Mouse (Mus musculus): ENCODE data around the gene Habp4. TPM values are rescaled to one million over a fixed set of nuclear protein-coding genes. Genes with fewer than 3 reads are reported as not detected.

Gene Habp4
- polyA plus RNA-seq, 1 experiment from 2014 or later, result 55.8 TPM

- no peak overlapping the region for H3K4me3 ChIP-seq (ENCODE audit: low read depth, low read length)
- 85% methylated on average over 2 of the region's 2 CpGs for WGBS
These were observed 43.1 kb downstream of the Habp4 start for GRCm38 (mm10) chr13:64204726-64205125.

GRCm38 (mm10) chr13:64205186-64205585 is 43.6 kb downstream of the Habp4 start:
- no peaks in the 10 kb centered on the region for H3K27me3 ChIP-seq (ENCODE audit: control insufficient read depth, insufficient read depth, low read length)
- ATAC-seq (ENCODE audit: low read depth), result 0 out of 2 replicates have a peak, but pooled peaks have one; percentile 24
- H3K9ac ChIP-seq (replicated peaks; ENCODE audit: low read depth, low read length), result no peak overlapping the region
- H3K4me1 ChIP-seq (ENCODE audit: control insufficient read depth, insufficient read depth, low read length), result no peaks in the 10 kb centered on the region
- H3K36me3 ChIP-seq (ENCODE audit: control insufficient read depth, insufficient read depth, low read length), result no peaks in the 10 kb centered on the region
- H3K27ac ChIP-seq (ENCODE audit: low read depth, low read length), result no peak overlapping the region
- 37% methylated on average over 2 of the region's 2 CpGs for WGBS
- H3K4me2 ChIP-seq (ENCODE audit: low read depth, low read length), result no peak overlapping the region
- H3K4me3 ChIP-seq (ENCODE audit: low read depth, low read length), result no peak overlapping the region
- H3K9me3 ChIP-seq (ENCODE audit: control insufficient read depth, low read length), result no peaks in the 10 kb centered on the region

More at GRCm38 (mm10) chr13:64204726-64205125, 43.1 kb downstream of the Habp4 start:
- Histone ChIP-seq H3K9ac (replicated peaks; ENCODE audit: low read depth, low read length) (no peak overlapping the region), H3K4me2 (ENCODE audit: low read depth, low read length) (no peak overlapping the region), H3K36me3 (ENCODE audit: control insufficient read depth, insufficient read depth, low read length) (no peaks in the 10 kb centered on the region), H3K27ac (ENCODE audit: low read depth, low read length) (no peak overlapping the region), H3K4me1 (ENCODE audit: control insufficient read depth, insufficient read depth, low read length) (no peaks in the 10 kb centered on the region), H3K9me3 (ENCODE audit: control insufficient read depth, low read length) (no peaks in the 10 kb centered on the region), H3K27me3 (ENCODE audit: control insufficient read depth, insufficient read depth, low read length) (no peaks in the 10 kb centered on the region)
- no peak for ATAC-seq (ENCODE audit: low read depth)

- no peak overlapping the region for H3K9ac ChIP-seq (replicated peaks; ENCODE audit: low read depth, low read length)
- no peaks in the 10 kb centered on the region for H3K36me3 ChIP-seq (ENCODE audit: control insufficient read depth, insufficient read depth, low read length)
- H3K4me2 ChIP-seq (ENCODE audit: low read depth, low read length), result no peak overlapping the region
- WGBS, result 90% methylated on average over 6 of the region's 6 CpGs
- no peaks in the 10 kb centered on the region for H3K9me3 ChIP-seq (ENCODE audit: control insufficient read depth, low read length)
- H3K4me3 ChIP-seq (ENCODE audit: low read depth, low read length), result no peak overlapping the region
- H3K27ac ChIP-seq (ENCODE audit: low read depth, low read length), result no peak overlapping the region
- H3K27me3 ChIP-seq (ENCODE audit: control insufficient read depth, insufficient read depth, low read length), result no peaks in the 10 kb centered on the region
- ATAC-seq (ENCODE audit: low read depth), result no peak
- no peaks in the 10 kb centered on the region for H3K4me1 ChIP-seq (ENCODE audit: control insufficient read depth, insufficient read depth, low read length)
These were observed 46.5 kb downstream of the Habp4 start for GRCm38 (mm10) chr13:64208146-64208545.

GRCm38 (mm10) chr13:64211995-64212603 is 50.5 kb downstream of the Habp4 start:
- ATAC-seq (ENCODE audit: low read depth), result no peak
- no peak overlapping the region for H3K4me3 ChIP-seq (ENCODE audit: low read depth, low read length)
- H3K27ac ChIP-seq (ENCODE audit: low read depth, low read length), result no peak overlapping the region
- H3K9ac ChIP-seq (replicated peaks; ENCODE audit: low read depth, low read length), result no peak overlapping the region
- WGBS, result 91% methylated on average over 5 of the region's 5 CpGs
- no peaks in the 10 kb centered on the region for H3K9me3 ChIP-seq (ENCODE audit: control insufficient read depth, low read length)
- H3K4me2 ChIP-seq (ENCODE audit: low read depth, low read length), result no peak overlapping the region
- no peaks in the 10 kb centered on the region for H3K36me3 ChIP-seq (ENCODE audit: control insufficient read depth, insufficient read depth, low read length)
- H3K27me3 ChIP-seq (ENCODE audit: control insufficient read depth, insufficient read depth, low read length), result no peaks in the 10 kb centered on the region
- no peaks in the 10 kb centered on the region for H3K4me1 ChIP-seq (ENCODE audit: control insufficient read depth, insufficient read depth, low read length)

- ATAC-seq (ENCODE audit: low read depth), result no peak
- H3K27me3 ChIP-seq (ENCODE audit: control insufficient read depth, insufficient read depth, low read length), result no peaks in the 10 kb centered on the region
- no peaks in the 10 kb centered on the region for H3K36me3 ChIP-seq (ENCODE audit: control insufficient read depth, insufficient read depth, low read length)
- 95% methylated on average over 5 of the region's 5 CpGs for WGBS
- H3K9ac ChIP-seq (replicated peaks; ENCODE audit: low read depth, low read length), result no peak overlapping the region
- H3K9me3 ChIP-seq (ENCODE audit: control insufficient read depth, low read length), result no peaks in the 10 kb centered on the region
- no peak overlapping the region for H3K27ac ChIP-seq (ENCODE audit: low read depth, low read length)
- H3K4me3 ChIP-seq (ENCODE audit: low read depth, low read length), result no peak overlapping the region
- no peaks in the 10 kb centered on the region for H3K4me1 ChIP-seq (ENCODE audit: control insufficient read depth, insufficient read depth, low read length)
- no peak overlapping the region for H3K4me2 ChIP-seq (ENCODE audit: low read depth, low read length)
These were observed 53.3 kb downstream of the Habp4 start for GRCm38 (mm10) chr13:64214891-64215290.

- H3K27ac ChIP-seq (ENCODE audit: low read depth, low read length), result no peak overlapping the region
- H3K4me2 ChIP-seq (ENCODE audit: low read depth, low read length), result no peak overlapping the region
- H3K9me3 ChIP-seq (ENCODE audit: control insufficient read depth, low read length), result no peaks in the 10 kb centered on the region
- 92% methylated on average over 3 of the region's 3 CpGs for WGBS
- H3K9ac ChIP-seq (replicated peaks; ENCODE audit: low read depth, low read length), result no peak overlapping the region
- H3K4me3 ChIP-seq (ENCODE audit: low read depth, low read length), result no peak overlapping the region
- H3K27me3 ChIP-seq (ENCODE audit: control insufficient read depth, insufficient read depth, low read length), result no peaks in the 10 kb centered on the region
- no peaks in the 10 kb centered on the region for H3K4me1 ChIP-seq (ENCODE audit: control insufficient read depth, insufficient read depth, low read length)
- no peak for ATAC-seq (ENCODE audit: low read depth)
- no peaks in the 10 kb centered on the region for H3K36me3 ChIP-seq (ENCODE audit: control insufficient read depth, insufficient read depth, low read length)
These were observed 64.1 kb downstream of the Habp4 start for GRCm38 (mm10) chr13:64225738-64226137.

- H3K9ac ChIP-seq (replicated peaks; ENCODE audit: low read depth, low read length), result no peak overlapping the region
- no peaks in the 10 kb centered on the region for H3K36me3 ChIP-seq (ENCODE audit: control insufficient read depth, insufficient read depth, low read length)
- H3K4me2 ChIP-seq (ENCODE audit: low read depth, low read length), result no peak overlapping the region
- no peak for ATAC-seq (ENCODE audit: low read depth)
- no peaks in the 10 kb centered on the region for H3K4me1 ChIP-seq (ENCODE audit: control insufficient read depth, insufficient read depth, low read length)
- 93% methylated on average over 4 of the region's 4 CpGs for WGBS
- H3K27ac ChIP-seq (ENCODE audit: low read depth, low read length), result no peak overlapping the region
- no peaks in the 10 kb centered on the region for H3K9me3 ChIP-seq (ENCODE audit: control insufficient read depth, low read length)
- H3K27me3 ChIP-seq (ENCODE audit: control insufficient read depth, insufficient read depth, low read length), result no peaks in the 10 kb centered on the region
- H3K4me3 ChIP-seq (ENCODE audit: low read depth, low read length), result no peak overlapping the region
These were observed 65.1 kb downstream of the Habp4 start for GRCm38 (mm10) chr13:64226725-64227124.

GRCm38 (mm10) chr13:64233139-64233538 is 71.5 kb downstream of the Habp4 start:
- Histone ChIP-seq H3K4me2 (ENCODE audit: low read depth, low read length) (no peak overlapping the region), H3K9me3 (ENCODE audit: control insufficient read depth, low read length) (no peaks in the 10 kb centered on the region), H3K9ac (replicated peaks; ENCODE audit: low read depth, low read length) (no peak overlapping the region), H3K27ac (ENCODE audit: low read depth, low read length) (no peak overlapping the region), H3K4me1 (ENCODE audit: control insufficient read depth, insufficient read depth, low read length) (no peaks in the 10 kb centered on the region), H3K4me3 (ENCODE audit: low read depth, low read length) (no peak overlapping the region), H3K27me3 (ENCODE audit: control insufficient read depth, insufficient read depth, low read length) (no peaks in the 10 kb centered on the region), H3K36me3 (ENCODE audit: control insufficient read depth, insufficient read depth, low read length) (no peaks in the 10 kb centered on the region)
- WGBS, result 83% methylated on average over 4 of the region's 4 CpGs
- ATAC-seq (ENCODE audit: low read depth), result no peak

GRCm38 (mm10) chr13:64235062-64235715 is 73.6 kb downstream of the Habp4 start:
- Histone ChIP-seq H3K36me3 (ENCODE audit: control insufficient read depth, insufficient read depth, low read length) (no peaks in the 10 kb centered on the region), H3K27ac (ENCODE audit: low read depth, low read length) (no peak overlapping the region), H3K4me2 (ENCODE audit: low read depth, low read length) (no peak overlapping the region), H3K4me3 (ENCODE audit: low read depth, low read length) (no peak overlapping the region), H3K4me1 (ENCODE audit: control insufficient read depth, insufficient read depth, low read length) (no peaks in the 10 kb centered on the region), H3K9me3 (ENCODE audit: control insufficient read depth, low read length) (no peaks in the 10 kb centered on the region), H3K27me3 (ENCODE audit: control insufficient read depth, insufficient read depth, low read length) (no peaks in the 10 kb centered on the region), H3K9ac (replicated peaks; ENCODE audit: low read depth, low read length) (no peak overlapping the region)
- WGBS, result 82% methylated on average over 4 of the region's 4 CpGs
- ATAC-seq (ENCODE audit: low read depth), result no peak
